Mouse (Mus musculus) lung, embryonic 16.5 days (tissue): ENCODE data around the gene Foxg1. TPM values are rescaled to one million over a fixed set of nuclear protein-coding genes. Genes with fewer than 3 reads are reported as not detected.

Experiments
- polyA plus RNA-seq: library from polyadenylated mRNA; unstranded; fragments of >200 nt; fragmentation: Nextera tagmentation; extraction: Ambion mirVana; gene quantifications from 2 replicates; pipeline ENCODE4 v1.2.1, GENCODE M21; 2015

Foxg1 gene
- polyA plus RNA-seq, 1 experiment from 2014 or later = 0.15 TPM

Other genes with a start within 250 kb of the Foxg1 start
- not detected in 2 replicates for gene Gm43517, start 2.5 kb downstream of the Foxg1 start, polyA plus RNA-seq